Mouse (Mus musculus) neural tube, embryonic 14.5 days (tissue): Measurements from ENCODE around the gene Abcg1. TPM values are rescaled to one million over a fixed set of nuclear protein-coding genes. Genes with fewer than 3 reads are reported as not detected.
A peak's percentile ranks its signal among the peaks of the same experiment; 100 is the strongest.

Experiments
- ATAC-seq: fragments of 200-750 bp; cut with Nextera tagmentation; 2 replicates; pipeline ENCODE4 v1.8.0; 2017; ENCODE audit warnings: low read depth, mild to moderate bottlenecking, moderate TSS enrichment, moderate library complexity
- H3K27ac ChIP-seq: fragments of 300-500 bp; sonication (generic); 2 replicates; pipeline ENCODE4 v1.5.1; 2014; ENCODE audit warnings: low read depth, mild to moderate bottlenecking, control low read depth, low read length, moderate library complexity, mixed read lengths
- H3K27me3 ChIP-seq: fragments of 300-500 bp; sonication (generic); 2 replicates; pipeline ENCODE4 v1.6.1; 2014; ENCODE audit warnings: low read length; ENCODE audit not compliant: control insufficient read depth, insufficient read depth
- H3K36me3 ChIP-seq: fragments of 300-500 bp; sonication (generic); 2 replicates; pipeline ENCODE4 v1.6.1; 2014; ENCODE audit warnings: low read length, mixed read lengths; ENCODE audit not compliant: control insufficient read depth, insufficient read depth
- H3K4me1 ChIP-seq: fragments of 300-500 bp; sonication (generic); 2 replicates; pipeline ENCODE4 v1.6.1; 2014; ENCODE audit warnings: low read length; ENCODE audit not compliant: control insufficient read depth, insufficient read depth
- H3K4me2 ChIP-seq: fragments of 300-500 bp; sonication (generic); 2 replicates; pipeline ENCODE4 v1.6.1; 2014; ENCODE audit warnings: mild to moderate bottlenecking, low read depth, low read length, control low read depth
- H3K4me3 ChIP-seq: fragments of 300-500 bp; sonication (generic); 2 replicates; pipeline ENCODE4 v1.5.1; 2014; ENCODE audit warnings: low read depth, low read length, control low read depth, mixed read lengths
- H3K9ac ChIP-seq: fragments of 300-500 bp; sonication (generic); replicated peaks from 2 replicates; pipeline ENCODE4 v1.6.1; 2014; ENCODE audit warnings: low read depth, mild to moderate bottlenecking, control low read depth, low read length, mixed read lengths
- H3K9me3 ChIP-seq: fragments of 300-500 bp; sonication (generic); 2 replicates; pipeline ENCODE4 v1.6.1; 2016; ENCODE audit warnings: low read length; ENCODE audit not compliant: control insufficient read depth
- WGBS: fragments of 180-500 bp; shearing (Covaris S2); extraction: QIAGEN DNeasy Blood & Tissue Kit; methylation state at CpG from one replicate; pipeline ENCODE4 v1.1.7; 2014; 5-methylcytosine and 5-hydroxymethylcytosine counted together
- polyA plus RNA-seq: library from polyadenylated mRNA; unstranded; fragments of >200 nt; fragmentation: Nextera tagmentation; extraction: Ambion mirVana; gene quantifications from 2 replicates; pipeline ENCODE4 v1.2.1, GENCODE M21; 2014

Gene Abcg1
- polyA plus RNA-seq, 1 experiment from 2014 or later = 20.5 TPM

DNA sequence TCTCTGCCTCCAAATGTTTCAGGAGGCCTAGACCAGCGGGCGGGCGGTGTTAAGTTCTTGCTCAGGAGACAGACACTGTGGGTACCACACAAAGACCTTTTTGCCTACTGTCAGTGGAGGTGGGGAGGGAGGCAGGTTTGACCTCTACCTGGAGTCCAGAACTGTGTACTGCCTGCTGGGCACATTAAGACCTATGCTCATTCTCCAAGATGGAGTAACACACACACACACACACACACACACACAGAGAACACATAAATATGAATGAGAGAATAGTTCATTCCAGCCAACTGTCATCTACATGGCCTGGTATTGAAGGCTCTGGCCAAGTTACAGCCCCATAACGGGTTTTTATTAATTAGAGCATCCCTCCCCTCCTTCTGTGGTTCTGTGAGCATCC, 15.4 kb downstream of the Abcg1 start:
- Histone ChIP-seq H3K9ac (no peak overlapping the region), H3K4me2 (peak overlapping the region; percentile 52), H3K27ac (peak overlapping the region; percentile 78), H3K27me3 (no peaks in the 10 kb centered on the region), H3K9me3 (no peaks in the 10 kb centered on the region), H3K4me3 (peak overlapping the region; percentile 16), H3K36me3 (no peaks in the 10 kb centered on the region), H3K4me1 (peaks cover 29% of the 10 kb centered on the region)
- peak; percentile 44; the same call in 1 of the 2 replicates for ATAC-seq
- 51% methylated on average over 4 of the region's 4 CpGs for WGBS

DNA sequence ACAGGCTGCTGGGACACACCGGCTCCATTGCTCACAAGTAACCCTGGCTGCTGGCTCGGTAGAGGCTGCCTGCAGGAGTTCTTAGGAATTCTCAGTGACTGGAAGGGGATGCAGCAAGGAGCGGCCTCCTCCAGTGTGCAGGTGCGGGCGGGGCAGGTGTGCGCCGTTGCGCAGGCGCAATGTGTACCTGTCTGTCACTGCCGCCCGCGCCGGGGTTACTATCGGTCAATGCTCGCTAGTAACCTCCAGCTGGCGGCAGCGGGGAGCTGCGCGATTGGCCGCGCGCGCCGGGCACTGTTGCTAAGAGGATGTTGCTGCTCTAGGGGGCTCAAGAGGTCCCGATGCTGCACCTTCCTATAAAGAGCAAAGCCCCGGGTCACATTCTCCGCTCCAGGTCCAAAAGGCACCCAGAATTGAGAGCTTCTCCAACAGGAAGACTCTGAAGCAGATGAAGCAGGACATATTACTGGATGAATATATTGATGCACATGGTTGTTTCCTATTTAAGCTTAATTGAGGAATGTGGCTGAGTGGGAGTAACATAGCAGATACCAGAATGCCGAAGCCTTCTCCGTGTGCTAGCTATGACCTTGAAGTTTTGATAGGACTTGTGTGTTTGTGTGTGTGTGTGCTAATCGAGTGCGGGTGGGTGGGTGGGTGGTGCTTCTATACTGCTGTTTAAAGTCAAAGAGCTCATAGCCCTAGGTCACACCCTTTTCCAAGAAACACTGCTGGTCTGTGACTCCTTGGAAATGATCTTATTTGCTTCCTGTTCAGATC, 16.0 kb downstream of the Abcg1 start:
- WGBS = 3% methylated on average over 31 of the region's 31 CpGs
- Histone ChIP-seq H3K4me1 (peaks cover 29% of the 10 kb centered on the region), H3K27me3 (no peaks in the 10 kb centered on the region), H3K27ac (peak overlapping the region; percentile 78), H3K9ac (0 out of 2 replicates have a peak overlapping the region, but pooled peaks have one; percentile 28), H3K36me3 (no peaks in the 10 kb centered on the region), H3K9me3 (no peaks in the 10 kb centered on the region), H3K4me2 (peak overlapping the region; percentile 52), H3K4me3 (peak overlapping the region; percentile 16)
- ATAC-seq = peak; percentile 89

DNA sequence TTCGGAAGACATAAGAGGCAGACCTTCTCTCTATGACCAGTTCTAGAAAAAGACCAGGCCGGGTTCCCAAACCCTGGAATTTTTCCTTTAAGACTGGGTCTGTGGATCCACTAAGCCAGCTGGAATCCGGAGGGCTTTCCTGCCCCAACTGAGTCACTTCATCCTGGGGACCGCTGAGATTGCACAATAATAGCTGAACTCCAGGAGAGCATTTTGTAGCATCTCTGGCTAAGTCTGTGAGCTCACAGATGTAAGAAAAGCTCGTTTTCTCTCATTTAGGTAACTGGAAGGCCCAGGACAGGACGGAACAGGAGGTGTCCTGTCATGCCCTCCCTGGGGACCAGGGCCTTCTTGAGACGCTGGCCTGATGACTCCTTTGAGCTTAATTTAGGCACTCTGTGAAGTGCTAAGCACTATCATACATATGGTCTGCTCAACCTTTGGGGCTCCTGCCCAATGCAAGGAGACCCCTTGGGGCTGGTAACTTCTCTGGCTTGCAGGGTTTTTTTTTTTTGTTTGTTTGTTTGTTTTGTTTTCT, 16.6 kb downstream of the Abcg1 start:
- no peaks in the 10 kb centered on the region for H3K36me3 ChIP-seq
- peak overlapping the region; percentile 2; the same call in 1 of the 2 replicates for H3K4me2 ChIP-seq
- no peak overlapping the region for H3K9ac ChIP-seq
- no peaks in the 10 kb centered on the region for H3K9me3 ChIP-seq
- peaks cover 30% of the 10 kb centered on the region for H3K4me1 ChIP-seq
- H3K4me3 ChIP-seq = no peak overlapping the region
- no peak for ATAC-seq
- H3K27me3 ChIP-seq = no peaks in the 10 kb centered on the region
- 24% methylated on average over 7 of the region's 7 CpGs for WGBS
- peak overlapping the region; percentile 78 for H3K27ac ChIP-seq

DNA sequence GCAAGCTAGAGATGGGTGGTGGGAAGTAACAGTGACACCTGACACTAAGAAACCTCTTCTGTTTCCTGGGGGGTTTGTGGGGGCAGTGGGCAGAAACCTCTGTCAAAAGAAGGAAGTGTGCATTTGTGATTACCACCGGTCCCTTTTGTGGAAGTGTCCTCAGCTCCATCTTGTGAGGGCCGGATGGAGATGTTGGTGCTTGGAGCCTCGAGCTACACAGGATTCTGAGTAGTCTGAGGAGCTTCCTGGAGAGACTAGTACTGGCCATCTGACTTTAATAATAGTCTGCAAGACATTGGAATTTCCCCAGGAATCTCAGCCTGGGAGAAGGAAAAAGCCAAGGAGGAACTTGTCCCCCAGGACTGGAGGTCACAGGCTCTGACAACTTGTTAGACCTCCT, 17.2 kb downstream of the Abcg1 start:
- H3K27ac ChIP-seq = no peak overlapping the region
- WGBS = 77% methylated on average over 3 of the region's 3 CpGs

DNA sequence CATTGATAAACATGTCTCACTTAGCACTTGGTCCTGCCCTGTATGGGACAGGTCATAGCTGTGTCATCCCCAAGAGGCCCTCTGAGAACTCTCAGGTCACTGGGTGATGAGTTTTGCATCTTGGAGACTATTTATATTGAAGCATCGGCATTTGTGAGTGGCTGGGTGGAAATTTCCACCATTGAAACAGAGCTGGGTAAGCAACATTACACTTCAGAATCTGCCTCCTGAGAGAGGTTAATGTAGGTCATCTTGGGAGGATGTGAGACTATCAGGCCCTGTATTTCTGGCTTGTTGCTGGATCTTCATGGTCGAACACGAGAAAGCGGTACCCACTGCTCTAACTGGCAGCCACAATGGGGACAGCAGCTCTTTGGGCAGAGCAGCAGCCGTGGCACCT, 18.0 kb downstream of the Abcg1 start:
- no peaks in the 10 kb centered on the region for H3K9me3 ChIP-seq
- no peak overlapping the region for H3K4me3 ChIP-seq
- peaks cover 34% of the 10 kb centered on the region for H3K4me1 ChIP-seq
- 87% methylated on average over 5 of the region's 5 CpGs for WGBS
- H3K27me3 ChIP-seq = no peaks in the 10 kb centered on the region
- no peak overlapping the region for H3K9ac ChIP-seq
- no peak overlapping the region for H3K4me2 ChIP-seq
- H3K27ac ChIP-seq = no peak overlapping the region
- H3K36me3 ChIP-seq = no peaks in the 10 kb centered on the region
- no peak for ATAC-seq

More for the DNA sequence above, 17.2 kb downstream of the Abcg1 start:
- Histone ChIP-seq H3K4me2 (no peak overlapping the region), H3K9me3 (no peaks in the 10 kb centered on the region), H3K9ac (no peak overlapping the region), H3K27me3 (no peaks in the 10 kb centered on the region), H3K4me3 (no peak overlapping the region), H3K36me3 (no peaks in the 10 kb centered on the region), H3K4me1 (peaks cover 34% of the 10 kb centered on the region)
- ATAC-seq = no peak

DNA sequence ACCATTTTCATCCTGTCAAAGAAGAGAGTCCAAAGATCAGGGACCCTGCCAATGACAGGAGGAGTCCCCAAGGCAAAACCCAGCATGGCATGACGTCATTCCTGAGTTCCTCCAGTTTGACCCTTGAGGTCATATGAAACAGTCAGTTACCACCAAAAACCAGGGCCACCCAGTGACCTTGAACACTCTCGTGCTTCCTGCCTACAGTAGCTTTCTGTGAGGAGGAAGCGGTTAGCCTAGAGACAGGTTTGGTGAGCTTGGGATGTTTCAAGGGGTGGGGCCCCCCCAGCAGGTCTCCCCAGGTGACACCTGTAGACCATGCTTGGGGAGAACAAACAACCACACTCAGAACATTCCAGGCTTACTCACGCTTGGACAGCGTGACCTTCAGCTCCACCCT, 20.1 kb downstream of the Abcg1 start:
- 82% methylated on average over 5 of the region's 5 CpGs for WGBS
- Histone ChIP-seq H3K4me1 (peaks cover 27% of the 10 kb centered on the region), H3K36me3 (no peaks in the 10 kb centered on the region), H3K9me3 (no peaks in the 10 kb centered on the region), H3K4me3 (no peak overlapping the region), H3K27ac (no peak overlapping the region), H3K27me3 (no peaks in the 10 kb centered on the region), H3K4me2 (no peak overlapping the region), H3K9ac (no peak overlapping the region)
- no peak for ATAC-seq

DNA sequence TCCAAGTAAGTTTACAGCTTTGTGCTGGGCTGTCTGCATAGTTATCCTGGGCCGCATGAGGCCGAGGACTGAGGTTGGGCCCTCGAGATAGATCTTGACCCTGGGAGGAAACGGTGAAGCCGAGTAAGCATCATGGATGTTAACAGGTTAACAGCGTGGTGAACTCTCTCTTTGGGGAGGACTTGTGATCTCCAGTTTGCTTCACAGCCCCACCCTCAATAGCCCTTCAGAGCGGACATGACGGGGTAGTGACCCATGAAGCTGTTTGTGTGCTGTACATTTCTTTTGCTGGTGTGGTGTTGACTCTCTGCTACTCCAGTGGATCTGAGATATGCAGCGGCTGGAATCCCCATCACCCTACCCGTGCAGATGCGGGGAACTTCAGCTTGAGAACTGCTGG, 21.1 kb downstream of the Abcg1 start:
- Histone ChIP-seq H3K9me3 (no peaks in the 10 kb centered on the region), H3K27ac (peak overlapping the region; percentile 55; the same call in 1 of the 2 replicates), H3K36me3 (no peaks in the 10 kb centered on the region), H3K4me1 (peaks cover 17% of the 10 kb centered on the region), H3K4me2 (no peak overlapping the region), H3K4me3 (no peak overlapping the region), H3K27me3 (no peaks in the 10 kb centered on the region), H3K9ac (no peak overlapping the region)
- no peak for ATAC-seq
- WGBS = 81% methylated on average over 11 of the region's 11 CpGs

DNA sequence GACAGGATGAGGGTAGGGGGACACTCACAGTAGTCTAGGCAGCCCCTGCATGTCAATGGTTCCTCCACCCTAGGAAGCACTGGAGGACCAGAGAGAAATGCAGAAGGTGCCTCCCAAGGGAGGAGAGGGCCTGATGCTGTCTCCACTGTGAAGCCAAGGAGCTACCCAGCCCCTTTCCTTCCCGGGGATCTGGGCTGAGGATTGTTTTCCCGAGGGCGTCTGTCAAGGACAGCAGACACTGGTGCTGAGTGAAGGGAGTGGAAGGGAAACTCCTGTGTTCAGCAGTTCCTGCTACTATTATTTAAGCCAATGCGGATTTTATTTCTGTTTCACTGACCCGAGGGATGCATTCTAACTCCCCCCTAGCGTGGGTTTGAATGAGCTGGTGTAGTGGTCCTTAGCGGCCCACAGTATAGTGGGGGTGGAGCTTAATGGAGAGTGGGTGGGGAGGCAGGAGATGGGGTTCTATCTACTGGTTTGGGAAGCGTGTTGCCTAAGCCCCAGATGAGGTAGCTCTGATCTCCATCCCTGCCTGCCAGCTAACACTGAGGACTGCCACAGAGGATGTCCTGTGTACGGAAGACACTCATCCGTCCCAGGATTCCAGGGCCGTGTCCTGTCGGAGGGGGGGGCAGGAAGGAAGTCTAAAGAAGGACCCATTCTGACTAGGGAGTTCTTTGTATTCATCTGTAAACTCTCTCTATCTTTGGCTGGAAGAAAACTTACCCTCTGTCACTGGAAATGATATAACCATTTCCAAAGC, 21.8 kb downstream of the Abcg1 start:
- peaks cover 10% of the 10 kb centered on the region for H3K4me1 ChIP-seq
- H3K4me2 ChIP-seq = no peak overlapping the region
- no peaks in the 10 kb centered on the region for H3K36me3 ChIP-seq
- peak overlapping the region; percentile 55 for H3K27ac ChIP-seq
- H3K27me3 ChIP-seq = no peaks in the 10 kb centered on the region
- ATAC-seq = no peak; the same call in 1 of the 2 replicates
- no peak overlapping the region for H3K9ac ChIP-seq
- no peaks in the 10 kb centered on the region for H3K9me3 ChIP-seq
- 58% methylated on average over 12 of the region's 12 CpGs for WGBS
- H3K4me3 ChIP-seq = no peak overlapping the region
